Mouse (Mus musculus): ENCODE data around the gene Cacng7.

DNA sequence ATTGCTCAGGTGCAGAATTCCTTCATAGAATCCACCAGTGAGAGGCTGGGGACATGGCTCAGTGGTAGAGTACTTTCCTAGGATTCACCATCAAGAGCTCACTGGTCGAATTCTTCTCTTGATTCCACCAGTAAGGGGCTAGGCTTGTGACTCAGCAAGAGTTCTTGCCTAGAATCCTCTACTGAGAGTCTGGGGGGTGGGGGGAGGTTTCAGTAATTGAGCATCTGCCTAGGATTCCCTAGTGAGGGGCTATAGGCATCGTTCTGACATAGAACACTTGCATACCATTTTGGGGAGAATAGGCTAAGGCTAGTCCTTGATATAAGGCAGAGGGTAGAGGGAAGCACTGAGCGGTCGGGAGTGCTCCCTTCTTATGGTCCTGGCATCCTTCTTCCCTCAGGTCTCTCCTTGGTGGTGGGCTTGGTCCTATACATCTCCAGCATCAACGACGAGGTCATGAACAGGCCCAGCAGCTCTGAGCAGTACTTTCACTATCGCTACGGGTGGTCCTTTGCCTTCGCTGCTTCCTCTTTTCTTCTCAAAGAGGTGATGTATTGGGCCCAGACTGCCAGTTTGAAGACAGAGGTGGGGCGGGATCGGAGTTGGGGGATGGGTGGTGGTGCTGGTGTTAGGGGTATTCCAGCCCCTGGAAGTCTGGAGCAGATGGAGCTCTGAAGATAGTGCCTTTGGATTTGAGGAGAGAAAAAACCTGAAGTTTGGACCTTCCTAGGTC lies 33.0 kb downstream of the Cacng7 start:
- TF ChIP-seq TAL1 (IDR thresholded peaks at IDR 0.05; ENCODE audit: low read length) (no peak), GATA1 (IDR thresholded peaks at IDR 0.05; ENCODE audit: low read length) (no peak)

All from erythroblast, embryonic 14.5 days (primary cell).